Mouse (Mus musculus) urinary bladder, postnatal 4 days (tissue): Measurements from ENCODE around the gene Spic.
"Not testable (repeated sequence)": the region's sequence is repeated elsewhere in the genome, so short reads cannot be mapped to it uniquely, and the experiment has no call there.

Source experiments
- DNase-seq, 2 experiments: peaks; one replicate each; pipeline ENCODE4 v3.0.0; 2021 to 2022; ENCODE audit warnings: low spot score in 2 of 2

The Spic gene

DNA sequence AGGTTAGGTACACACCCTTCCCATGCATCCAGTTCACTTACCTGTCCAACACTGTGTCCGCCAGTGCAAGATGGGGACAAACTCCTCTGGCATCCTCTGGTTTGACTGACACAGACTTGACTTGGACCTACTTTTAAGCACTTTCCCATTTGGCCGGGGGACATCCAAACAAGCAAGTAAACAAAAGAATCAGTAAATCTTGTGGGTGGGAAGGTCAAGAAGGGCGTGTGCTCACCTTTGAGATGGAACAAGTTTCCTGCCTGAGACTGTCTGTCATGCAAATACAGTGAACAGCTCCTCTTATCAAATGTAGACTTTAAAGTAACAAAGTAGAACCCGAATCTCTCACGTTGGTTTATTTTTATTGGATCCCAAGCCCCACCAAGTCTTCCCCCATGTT is at the start of gene Spic:
TSS of gene Spic (minus strand) at position 91 of the 400 bp plus-strand sequence.
- no peak for DNase-seq

DNA sequence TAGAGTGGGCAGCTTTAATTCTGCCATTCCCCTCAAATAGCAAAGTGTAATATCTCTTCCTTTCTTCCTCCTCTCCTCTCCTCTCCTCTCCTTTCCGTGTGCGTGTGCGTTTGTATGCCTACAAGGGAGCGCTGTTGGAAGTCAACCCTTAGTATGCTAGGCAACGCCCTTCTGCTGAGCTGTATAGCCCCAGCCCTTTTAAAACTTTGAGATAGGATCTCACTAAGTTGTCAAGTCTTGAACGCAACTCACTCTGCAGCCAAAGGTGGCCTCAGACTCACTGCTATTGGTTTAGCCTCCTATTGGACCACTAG is 47.5 kb upstream of the Spic start:
- no peak for DNase-seq

DNA sequence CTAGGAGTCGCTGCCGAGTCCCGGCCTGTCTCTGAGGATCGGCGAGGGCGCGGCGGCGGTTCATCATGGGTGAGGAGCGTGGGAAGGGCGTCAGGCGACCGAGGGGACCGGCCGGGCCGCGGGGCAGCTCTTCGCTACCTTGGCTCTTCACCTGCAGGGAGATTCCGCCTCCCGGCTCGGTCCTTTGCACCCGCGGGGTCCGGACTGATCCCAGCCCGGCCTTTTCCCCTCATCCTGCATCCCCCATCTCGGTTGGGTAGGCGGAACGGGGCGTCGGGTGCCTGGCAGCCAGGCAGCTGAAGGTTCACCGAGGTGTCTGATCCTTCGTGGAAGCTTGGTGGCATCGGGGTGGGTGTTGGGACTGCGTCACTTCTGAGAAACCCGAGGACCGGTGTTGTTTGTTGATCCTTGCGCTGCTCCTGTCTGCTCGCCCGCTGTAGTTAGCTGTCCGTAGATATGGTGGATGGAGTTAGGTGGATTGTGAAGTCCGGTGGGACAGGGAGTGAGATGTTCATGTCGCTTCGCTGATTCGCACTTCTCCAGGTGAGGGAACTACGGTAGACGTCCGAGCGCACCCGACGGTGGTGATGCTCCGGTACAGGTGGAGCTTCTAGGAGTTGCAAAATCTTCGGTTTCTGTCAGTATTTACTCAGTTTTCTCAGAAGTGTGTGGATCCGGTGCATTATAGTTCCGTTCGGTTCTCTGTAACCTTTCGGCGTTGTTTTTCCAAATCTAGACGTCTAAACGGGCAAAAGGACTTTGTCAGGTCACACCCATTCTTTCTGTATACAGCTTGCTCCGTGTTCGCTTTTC is 46.9 kb upstream of the Spic start:
- no peak for DNase-seq

DNA sequence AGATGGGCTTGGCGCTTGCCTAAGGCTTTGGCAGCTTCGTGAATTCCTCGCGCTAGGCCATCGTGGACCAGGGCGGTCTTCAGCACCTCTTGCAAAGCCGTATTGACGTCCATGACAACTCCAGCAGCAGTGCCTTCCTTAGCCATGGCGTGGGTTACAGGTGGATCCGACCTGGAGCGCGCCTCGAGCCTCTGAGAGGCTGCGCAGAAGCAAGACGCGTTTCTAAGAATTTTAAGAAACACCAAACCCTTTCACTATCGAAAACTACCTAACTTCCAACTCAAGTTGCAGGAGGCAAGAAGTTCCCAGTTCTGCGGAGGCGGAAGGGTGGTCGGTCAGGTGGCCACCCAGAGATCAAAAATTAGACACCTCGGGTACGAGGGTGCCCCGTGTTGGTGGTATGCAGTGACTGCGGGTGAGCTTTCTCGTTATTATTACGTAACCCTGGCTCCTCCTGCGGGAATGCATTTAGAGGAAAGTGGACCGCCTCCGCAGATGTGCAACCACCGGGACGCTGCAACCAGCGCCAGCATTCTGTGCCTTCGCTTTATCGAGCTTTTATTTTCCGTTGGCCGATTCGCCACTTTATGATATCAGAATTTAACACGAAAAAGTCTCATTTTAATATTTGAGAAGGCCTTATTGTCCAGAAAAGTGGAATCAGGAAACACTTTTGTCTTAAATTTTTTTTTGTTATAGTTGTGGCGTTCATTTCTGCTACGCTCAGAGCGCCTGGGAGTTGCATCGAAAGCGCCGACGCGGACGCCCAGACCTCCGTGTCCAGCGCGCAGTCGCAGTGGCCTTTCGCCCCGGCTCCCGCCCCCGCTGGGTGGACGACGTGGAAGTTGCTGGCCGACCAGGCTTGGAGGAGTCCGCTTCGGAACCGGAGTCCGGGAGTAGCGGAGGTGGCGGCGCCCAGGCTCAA is 46.0 kb upstream of the Spic start, which contains the start of gene Arl1:
TSS of gene Arl1 (plus strand) at position 288 of the 925 bp plus-strand sequence.
- peak; percentile 89 to 93 for DNase-seq

DNA sequence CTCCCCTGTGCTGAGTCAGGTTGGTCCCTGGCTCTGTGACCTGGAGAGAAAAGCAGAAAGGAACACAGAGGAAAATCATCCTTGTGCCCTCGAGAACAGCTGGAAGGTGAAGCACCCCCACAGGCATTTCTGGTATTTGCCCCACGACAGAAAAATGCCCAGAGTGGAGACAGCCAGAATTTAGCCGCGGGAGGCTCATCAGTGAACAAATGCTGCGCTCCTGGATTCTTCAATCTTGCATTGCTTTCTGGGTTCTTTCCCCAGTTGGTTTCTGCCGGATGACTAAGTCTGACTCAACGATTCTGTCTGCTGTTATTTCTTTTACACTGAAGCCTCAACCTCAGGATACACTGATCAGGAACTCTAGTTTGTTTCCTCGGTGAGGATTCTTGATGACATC is 43.4 kb upstream of the Spic start:
- DNase-seq: no peak

DNA sequence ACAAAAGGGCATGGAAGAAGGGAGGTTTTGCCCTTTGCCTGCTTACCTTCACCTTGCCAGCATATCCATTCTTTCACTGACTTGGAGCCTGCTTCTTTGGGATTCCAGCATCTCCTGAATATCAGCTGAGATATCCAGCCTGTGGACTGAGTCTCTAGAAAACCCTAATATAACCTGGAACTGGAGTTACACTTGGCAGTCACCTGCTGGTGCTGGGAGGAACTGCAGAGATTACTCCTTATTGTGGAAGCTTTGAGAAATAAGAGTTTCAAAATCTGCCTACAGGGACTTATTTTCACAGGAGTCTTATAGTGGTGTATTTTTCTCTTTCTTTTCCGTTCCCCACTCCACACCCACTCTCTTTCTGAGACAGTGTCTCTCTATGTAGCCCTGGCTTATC is 42.3 kb upstream of the Spic start:
- DNase-seq: no peak

DNA sequence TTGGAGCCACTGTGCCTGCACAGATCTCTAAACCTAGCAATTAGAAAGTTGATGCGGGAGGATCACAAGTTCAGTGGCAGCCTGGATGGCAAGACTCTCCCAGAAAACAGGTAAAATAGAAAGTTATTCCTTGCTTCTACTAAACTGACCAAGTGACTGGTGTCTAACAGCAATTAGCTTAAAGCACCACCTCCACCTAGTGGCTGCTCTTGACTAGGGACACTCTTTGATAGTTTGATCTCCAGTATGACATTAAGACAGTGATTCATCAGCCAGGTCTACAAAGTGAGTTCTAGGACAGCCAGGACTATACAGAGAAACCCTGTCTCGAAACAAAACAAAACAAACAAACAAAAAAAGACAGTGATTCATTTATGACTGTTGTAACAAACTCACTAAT is 40.5 kb upstream of the Spic start:
- no peak for DNase-seq

DNA sequence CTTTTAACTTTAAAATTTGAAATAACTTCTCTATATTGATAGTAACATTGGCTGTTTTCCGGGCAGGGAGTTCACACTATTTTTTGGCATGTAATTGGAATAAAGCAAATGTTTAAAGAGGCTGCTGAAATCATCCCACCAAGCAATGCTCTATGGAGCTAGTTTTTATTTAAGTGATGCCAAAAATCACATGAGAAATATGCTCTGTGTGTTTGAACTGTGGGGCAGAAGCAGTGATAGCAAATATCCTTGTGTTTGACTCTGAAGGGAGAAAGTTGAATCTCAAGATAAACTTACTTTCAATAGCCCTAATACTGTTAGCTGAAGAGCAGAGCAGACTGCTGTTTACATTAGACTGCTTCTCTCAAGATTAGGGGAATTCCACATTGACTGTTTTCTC is 34.8 kb upstream of the Spic start:
- no peak for DNase-seq

DNA sequence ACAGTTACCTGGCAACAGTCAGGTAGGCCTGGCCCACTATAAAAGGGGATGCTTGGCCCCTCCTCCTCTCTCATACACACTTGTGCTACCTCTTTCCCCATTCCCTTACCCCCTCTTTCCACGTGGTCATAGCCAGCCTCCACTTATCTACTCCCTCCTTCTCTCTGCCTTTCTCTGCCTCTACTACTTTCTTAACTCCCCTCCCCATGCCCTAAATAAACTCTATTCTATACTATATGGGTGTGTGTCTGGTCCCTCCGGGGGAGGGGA is 32.9 kb upstream of the Spic start:
- DNase-seq: no peak

DNA sequence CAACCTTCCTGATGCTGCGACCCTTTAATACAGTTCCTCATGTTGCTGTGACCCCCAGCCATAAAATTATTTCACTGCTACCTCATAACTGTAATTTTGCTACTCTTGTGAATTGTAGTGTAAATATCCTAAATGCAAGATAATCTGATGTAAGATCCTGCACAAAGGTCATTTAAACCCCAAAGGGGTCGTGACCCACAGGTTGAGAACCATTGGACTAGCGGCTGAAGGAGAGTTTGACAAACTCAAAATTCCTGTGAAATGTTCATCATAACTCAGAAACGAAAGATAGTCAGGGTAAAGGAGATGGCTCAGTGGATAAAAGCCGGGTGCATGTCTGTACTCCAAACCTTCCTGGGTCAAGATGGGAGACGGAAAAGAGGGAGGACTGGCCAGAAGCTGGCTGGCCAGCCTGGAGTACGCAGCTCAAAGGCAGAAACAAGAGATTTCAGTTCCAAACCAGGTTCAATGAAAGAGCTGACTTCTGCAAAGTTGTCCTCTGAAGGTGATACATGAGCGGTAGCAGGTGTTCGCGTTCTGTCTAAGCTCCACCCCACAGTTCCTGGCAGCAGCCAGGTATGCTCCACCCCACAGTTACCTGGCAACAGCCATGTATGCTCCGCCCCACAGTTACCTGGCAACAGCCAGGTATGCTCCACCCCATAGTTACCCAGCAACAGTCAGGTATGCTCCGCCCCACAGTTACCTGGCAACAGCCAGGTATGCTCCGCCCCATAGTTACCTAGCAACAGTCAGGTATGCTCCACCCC is 32.4 kb upstream of the Spic start:
- no peak for DNase-seq

DNA sequence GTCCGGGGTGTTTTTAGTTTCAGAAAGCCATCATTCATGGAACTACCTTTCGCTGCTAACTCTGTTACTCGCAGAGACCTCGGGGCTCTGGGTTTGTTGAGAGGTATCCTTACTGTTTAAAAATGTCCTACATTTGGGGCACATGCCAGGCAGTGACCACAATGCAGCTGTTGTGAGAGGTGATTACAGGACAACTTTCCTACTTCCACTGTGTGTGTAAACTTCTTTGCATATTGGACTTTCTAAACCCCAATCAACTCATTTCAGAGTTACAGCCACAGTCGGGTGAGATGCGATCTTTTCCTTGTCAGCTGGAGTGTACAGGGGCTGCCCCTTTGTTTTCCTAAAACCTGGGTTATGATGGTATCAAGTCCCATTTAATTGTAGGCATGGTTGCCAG is 30.8 kb upstream of the Spic start:
- no peak for DNase-seq

DNA sequence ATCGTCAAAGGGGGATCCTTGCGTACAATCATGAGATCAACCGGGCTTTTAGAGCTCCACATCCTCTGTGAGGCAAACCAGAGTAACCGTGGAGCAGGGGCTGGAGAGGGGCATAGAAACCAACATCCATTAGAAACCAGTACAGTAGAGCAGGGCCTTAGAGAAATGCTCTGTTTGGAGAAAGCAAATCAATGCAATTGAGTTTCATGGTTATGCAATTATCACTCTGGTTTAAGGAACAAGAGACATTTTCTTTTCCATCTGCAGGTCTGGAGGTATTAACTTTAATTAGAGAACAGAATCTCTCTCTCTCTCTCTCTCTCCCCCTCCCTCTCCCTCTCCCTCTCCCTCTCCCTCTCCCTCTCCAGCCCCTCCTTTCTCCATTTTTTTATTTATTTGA is 29.9 kb upstream of the Spic start:
- DNase-seq: no peak

DNA sequence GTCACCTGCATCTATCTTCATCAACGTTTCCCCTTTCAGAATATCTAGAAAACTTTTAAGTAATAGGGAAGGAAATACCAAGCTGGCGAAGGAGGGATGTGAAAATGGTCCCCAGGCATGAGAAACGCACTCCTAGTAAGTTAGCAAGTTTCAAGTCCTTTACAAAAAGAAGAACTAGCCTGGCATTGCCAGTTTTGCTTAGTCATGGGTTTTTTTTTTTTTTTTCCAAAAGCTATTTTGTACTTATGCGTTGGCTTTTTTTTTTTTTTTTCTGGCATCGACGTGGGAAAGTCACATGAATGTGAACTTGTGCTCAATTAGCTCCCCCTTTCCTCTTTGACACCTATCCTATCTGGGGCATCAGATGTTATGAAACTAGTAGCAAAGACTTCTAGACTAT is 27.5 kb upstream of the Spic start:
- DNase-seq: no peak

DNA sequence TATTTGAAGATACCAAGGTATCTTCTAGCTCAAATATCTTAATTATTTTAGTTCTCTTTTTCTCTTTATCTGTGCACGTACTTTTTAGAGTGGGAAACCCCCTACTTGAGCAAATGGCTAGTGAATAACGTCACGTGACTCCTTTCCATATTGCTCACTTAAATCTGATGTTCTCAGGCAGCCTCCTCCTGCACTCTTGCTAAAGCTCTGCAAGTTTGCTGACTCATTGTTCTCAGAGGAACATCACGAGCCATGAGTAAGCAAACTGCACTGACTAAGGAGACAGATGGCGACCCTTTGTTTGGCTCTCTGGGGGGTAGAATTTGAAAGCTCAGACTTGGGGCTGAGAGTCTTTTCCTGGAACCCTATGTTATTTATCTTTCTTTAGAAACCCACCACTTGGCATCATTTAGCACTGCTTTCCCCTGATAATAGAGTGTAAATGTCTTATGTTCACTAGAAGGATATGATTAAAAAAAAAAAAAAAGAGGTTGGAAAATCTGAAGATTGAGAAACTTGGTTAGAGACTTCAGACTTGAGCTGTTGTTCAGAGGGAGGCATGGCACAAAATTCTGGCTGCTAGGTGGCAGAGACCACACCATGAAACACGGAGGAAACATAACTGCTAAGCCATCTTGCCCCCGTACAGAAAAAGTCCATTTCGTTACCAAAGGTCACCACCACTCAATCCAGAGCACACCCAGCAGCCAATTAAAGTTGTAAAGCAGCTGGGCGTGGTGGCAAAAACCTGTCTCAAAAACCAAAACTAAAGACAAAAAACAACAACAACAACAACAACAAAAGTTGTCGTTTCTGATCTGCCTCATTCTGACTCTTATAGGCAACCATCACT is 24.1 kb upstream of the Spic start:
- DNase-seq: no peak

DNA sequence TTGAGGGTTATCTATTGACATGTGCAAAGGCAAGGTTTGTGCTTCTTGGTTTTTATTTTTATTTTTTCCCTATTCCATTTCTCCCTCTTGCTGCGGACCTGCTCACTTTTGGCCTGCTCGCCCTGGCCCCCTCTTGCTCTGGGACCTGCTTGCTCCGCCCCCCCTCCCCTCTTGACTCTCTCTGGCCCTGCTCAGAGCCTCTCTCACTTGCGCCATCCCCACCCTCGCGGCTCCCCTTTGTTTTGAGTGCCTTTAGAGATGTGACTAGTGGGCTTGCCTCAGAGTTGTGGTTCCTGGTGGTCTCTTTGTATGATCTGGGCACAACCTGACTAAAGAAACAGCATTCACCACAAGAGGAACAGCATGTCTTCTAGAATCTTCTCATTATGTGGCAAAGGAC is 16.1 kb upstream of the Spic start:
- no peak for DNase-seq

DNA sequence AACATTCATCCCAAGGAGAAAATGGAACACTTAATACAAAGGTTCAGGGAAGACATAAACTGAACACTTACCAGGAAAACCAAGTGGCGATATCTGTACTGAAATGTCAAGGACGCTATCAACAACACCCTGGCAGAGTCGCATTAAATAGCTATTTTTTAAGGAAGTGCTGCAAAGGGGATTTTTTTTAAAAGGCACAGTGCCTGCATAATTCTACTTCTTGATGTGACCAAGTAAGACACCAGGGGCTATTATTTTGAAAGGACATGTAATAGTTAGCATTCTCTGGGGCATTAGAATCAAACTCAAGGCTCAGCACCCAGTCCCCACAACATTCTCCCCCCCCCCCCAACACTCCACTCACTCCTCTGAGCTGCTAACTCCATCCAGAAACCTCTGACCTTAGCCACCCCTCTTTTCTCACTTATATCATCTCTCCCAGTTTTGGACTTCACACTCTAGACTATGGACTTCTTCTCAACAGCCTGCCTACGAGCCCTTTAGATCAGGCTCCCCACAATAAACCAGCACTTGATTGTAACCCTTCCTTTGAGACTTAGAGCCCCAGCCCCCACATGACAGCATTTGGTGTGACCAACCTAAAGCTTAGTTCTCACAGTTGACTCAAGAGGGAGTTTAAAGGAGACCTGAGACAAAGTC is 1.8 kb downstream of the Spic start:
- no peak for DNase-seq

DNA sequence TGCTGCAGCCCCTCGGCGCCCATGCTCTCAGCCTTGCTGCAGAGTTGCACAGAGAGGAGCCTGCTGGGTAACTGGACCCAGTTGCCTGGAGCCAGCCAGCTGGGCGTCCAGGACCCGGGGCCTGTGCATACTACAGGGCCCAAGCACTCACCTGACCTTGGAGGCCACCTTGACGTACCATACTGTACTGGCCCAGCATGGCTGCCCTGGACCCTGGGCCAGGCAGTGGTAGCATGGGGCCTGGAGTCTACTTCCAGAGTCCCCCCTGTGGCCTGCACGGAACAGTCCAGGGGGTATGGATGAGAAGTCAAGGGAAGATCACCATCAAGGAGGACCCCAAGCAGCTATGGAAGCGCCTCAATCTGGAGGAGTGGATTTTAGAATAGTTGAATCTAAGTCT is 12.0 kb downstream of the Spic start:
- no peak for DNase-seq

DNA sequence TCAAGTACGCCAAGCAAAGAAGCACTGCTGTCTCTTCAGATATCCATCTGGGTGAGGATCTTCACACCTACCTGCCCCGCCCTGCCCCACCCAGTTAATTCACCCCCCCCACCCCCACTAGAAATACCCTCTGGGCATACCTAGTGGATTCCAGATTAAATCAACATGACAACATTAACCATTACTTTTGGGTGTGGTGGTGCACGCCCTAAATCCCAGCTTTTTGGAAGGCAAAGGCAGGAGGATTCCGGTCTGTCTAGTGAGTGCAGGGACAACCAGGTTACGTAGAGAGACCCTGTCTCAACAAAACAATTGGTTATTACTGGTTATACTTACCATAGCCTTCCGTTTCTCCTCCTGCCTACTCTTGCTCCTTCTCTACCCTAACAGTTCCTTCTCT is 12.7 kb downstream of the Spic start:
- no peak for DNase-seq

DNA sequence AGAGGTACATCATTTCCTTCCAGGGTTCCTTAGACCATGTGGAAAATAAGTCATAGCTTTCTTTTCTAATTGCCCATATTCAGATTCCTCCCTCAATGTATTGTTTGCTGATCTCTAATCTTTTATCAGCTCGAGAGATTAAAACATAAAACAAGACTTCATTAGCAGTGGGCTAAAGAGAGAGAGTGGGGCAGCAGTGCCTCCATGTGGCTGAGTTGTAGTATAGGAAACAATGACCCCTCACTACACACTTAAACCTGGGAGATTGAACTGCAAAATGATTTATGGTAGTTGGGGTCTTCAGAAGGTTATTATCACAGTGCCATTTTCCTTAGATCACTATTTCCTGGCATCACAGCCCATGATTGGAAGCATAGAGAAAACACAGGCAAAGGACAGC is 15.1 kb downstream of the Spic start:
- no peak for DNase-seq

DNA sequence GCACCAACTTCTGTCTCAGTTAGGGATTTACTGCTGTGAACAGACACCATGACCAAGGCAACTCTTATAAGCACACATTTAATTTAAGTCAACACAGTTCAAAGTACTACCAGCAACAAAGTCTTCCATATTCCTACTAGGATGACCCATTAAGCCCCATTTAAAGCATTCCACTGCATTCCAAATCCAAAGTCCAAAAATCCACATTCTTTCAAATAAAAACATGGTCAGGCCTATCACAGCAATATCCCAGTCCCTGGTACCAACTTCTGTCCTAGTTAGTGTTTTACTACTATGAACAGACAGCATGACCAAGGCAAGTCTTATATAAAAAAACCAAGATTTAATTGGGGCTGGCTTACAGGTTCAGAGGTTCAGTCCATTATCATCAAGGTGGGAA is 21.0 kb downstream of the Spic start:
- not testable (repeated sequence) for DNase-seq

DNA sequence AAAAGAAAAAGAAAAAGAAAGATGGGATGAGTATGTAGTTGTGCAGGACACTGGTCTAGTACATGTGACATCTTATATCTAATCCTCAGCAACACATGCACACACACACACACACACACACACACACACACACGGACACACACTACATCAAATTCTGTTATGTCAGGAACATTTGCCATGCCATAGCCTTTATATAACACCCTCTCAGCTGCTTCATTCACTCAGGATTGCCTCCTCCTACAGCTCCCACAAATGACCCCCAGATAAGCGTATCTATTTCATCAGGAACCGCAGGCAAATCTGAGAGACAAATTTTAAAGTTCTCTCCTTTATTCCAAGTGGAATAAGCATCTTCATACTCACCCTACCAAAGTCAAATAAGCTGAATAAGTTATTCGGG is 25.9 kb downstream of the Spic start:
- no peak for DNase-seq
